Mouse (Mus musculus) R1 (cell line): Measurements from ENCODE around the gene Fut9.

Source experiments
- DNase-seq: peaks from one replicate; pipeline ENCODE4 v3.0.0-alpha.2; 2018; ENCODE audit warnings: low read depth, low spot score

Fut9 gene

GRCm38 (mm10) chr4:25647593-25647992, 152.5 kb downstream of the Fut9 start:
- DNase-seq, result no peak

GRCm38 (mm10) chr4:25645580-25645979, 154.5 kb downstream of the Fut9 start:
- no peak for DNase-seq

GRCm38 (mm10) chr4:25641993-25642392, 158.1 kb downstream of the Fut9 start:
- DNase-seq, result no peak

DNA sequence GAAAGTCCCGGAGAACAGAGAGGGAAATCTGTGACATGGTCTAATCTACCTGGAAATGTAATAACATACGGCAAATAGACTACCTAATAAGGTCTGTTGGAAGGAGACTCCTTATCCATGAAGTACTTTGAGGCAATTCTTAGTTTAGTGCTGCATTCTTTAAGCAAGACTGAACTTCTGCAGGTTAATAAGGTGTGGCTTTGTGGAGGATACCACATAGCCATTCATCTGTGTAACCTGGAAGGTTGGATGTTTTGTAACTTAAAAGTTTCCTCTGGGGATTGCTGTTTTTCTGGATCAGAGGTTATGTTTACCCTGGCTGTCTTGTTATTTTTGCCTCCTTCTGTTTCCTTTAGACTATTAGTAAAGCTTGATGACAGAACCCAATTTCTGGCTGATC, 166.8 kb downstream of the Fut9 start:
- DNase-seq, result no peak

GRCm38 (mm10) chr4:25628113-25628512, 171.9 kb downstream of the Fut9 start:
- no peak for DNase-seq

GRCm38 (mm10) chr4:25627467-25627866, 172.6 kb downstream of the Fut9 start:
- no peak for DNase-seq

GRCm38 (mm10) chr4:25627039-25627438, 173.0 kb downstream of the Fut9 start:
- DNase-seq, result no peak

GRCm38 (mm10) chr4:25623176-25623575, 176.9 kb downstream of the Fut9 start:
- DNase-seq, result no peak

GRCm38 (mm10) chr4:25617301-25617700, 182.7 kb downstream of the Fut9 start:
- DNase-seq, result no peak

GRCm38 (mm10) chr4:25613426-25613825, 186.6 kb downstream of the Fut9 start:
- no peak for DNase-seq

GRCm38 (mm10) chr4:25610481-25610880, 189.6 kb downstream of the Fut9 start:
- no peak for DNase-seq

DNA sequence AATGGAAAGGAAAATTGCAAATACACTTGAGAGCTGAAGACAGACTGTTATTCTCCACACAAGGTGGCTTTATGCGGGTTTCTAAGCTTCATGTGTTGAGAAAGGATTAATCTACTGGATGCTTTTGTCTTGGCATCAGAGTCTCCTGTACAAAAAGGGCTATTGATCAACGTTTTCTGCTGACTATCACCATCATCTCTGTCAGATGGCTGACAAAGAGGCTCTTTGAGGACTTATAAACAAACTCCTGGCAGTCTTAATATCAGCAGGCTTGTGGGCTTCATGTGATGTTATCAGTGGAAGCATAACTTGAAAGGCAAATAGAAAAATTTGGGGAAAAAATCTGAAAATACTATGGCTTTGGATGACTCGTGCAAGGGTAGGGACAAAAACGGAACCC, 206.8 kb downstream of the Fut9 start:
- no peak for DNase-seq
